Mouse (Mus musculus) gastrocnemius, postnatal 14 days (tissue): ENCODE measurements around the gene 1700025C18Rik. TPM values are rescaled to one million over a fixed set of nuclear protein-coding genes. Genes with fewer than 3 reads are reported as not detected.
A peak's percentile ranks its signal among the peaks of the same experiment; 100 is the strongest.

Experiments used
- DNase-seq: peaks from one replicate; pipeline ENCODE4 v3.0.0; 2021; ENCODE audit warnings: mixed read lengths
- intact Hi-C: fragments of 180-260 bp; cut with DNase I; formaldehyde crosslinking; loops from one replicate; pipeline ENCODE4 v1.15.1; 2025; ENCODE audit warnings: low total_unique reads
- long read RNA-seq, 2 experiments: library from polyadenylated mRNA; stranded (forward); transcript quantifications; one replicate each; pipeline ENCODE4 v2.0.0; 2021
- total RNA-seq, 2 experiments: library from RNA; stranded (reverse); gene quantifications; 2 replicates each; pipeline ENCODE4 v1.2.3; 2021

1700025C18Rik gene
- not detected for total RNA-seq
- long read RNA-seq, experiment 1, result 0 reads
- long read RNA-seq, experiment 2, result 0 reads

- intact Hi-C loops, result no loop called here
- DNase-seq, result no peak
Observed at GRCm38 (mm10) chr2:165090650-165091049, at the start of gene 1700025C18Rik. 1700025C18Rik (minus strand) TSS chr2:165090750.

- intact Hi-C loops, result no loop called here
- no peak for DNase-seq
Observed at GRCm38 (mm10) chr2:165136049-165136448, 45.5 kb upstream of the 1700025C18Rik start.

- no peak for DNase-seq
- intact Hi-C loops, result no loop called here
Observed at GRCm38 (mm10) chr2:165133566-165133965, 43.0 kb upstream of the 1700025C18Rik start.

GRCm38 (mm10) chr2:165131428-165131827 lies 40.9 kb upstream of the 1700025C18Rik start:
- DNase-seq, result no peak
- intact Hi-C loops, result no loop called here

- no peak for DNase-seq
- intact Hi-C loops, result no loop called here
Observed at GRCm38 (mm10) chr2:165129189-165129588, 38.6 kb upstream of the 1700025C18Rik start.

DNA sequence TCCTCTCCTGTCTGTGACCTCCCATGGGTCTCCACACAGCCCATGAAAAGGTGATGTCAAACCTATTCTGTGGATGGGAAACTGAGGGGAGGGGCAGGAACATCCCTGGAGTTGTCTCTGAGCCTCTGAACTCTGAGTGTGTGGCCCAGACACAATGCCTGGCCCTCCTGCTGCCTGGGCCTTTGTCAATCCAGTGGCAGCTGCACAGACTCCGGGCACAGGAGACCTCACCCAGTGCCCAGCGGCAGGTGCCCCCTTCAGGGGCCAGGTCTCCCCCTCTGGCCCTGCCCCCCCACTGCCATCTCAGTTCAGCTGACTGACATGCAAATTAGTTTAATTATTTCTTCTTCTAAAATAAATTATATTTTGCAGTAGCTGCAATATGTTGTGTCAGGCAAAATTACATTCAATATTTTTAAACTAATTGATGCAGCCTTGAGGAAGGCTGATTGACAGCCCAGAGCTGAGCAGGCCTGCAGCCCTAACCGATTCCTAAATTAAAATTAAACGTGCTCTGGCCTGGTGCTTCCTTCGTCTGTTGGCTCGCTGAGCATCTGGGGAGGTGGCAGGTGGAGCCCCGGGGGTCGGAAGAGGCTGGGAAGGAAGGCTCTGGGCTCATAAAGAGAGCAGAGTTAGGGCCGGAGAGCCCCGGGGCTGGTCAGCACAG lies 36.5 kb upstream of the 1700025C18Rik start:
- DNase-seq, result no peak
- intact Hi-C loops, result no loop called here

- intact Hi-C loops, result no loop called here
- no peak for DNase-seq
Observed at GRCm38 (mm10) chr2:165121206-165121840, 30.8 kb upstream of the 1700025C18Rik start.

DNA sequence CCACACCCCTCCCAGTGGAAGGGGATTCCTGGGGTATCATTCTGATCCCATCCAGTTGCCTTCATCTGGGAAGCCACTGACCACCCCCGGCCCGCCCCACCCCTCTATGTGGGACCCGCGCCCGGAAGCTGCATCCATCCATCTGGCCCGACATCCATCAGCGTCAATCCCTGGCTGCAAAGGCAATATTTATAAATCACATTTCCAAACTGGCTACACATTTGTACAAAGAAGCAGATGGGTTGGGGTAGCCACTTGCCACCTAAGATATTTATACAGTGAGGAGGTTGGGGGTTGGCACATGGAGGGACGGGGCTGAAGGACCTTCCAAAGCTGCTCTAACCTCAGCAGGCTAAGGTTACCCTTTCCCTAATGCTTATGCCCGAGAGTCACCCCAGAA lies 30.2 kb upstream of the 1700025C18Rik start:
- intact Hi-C loops, result no loop called here
- DNase-seq, result no peak

DNA sequence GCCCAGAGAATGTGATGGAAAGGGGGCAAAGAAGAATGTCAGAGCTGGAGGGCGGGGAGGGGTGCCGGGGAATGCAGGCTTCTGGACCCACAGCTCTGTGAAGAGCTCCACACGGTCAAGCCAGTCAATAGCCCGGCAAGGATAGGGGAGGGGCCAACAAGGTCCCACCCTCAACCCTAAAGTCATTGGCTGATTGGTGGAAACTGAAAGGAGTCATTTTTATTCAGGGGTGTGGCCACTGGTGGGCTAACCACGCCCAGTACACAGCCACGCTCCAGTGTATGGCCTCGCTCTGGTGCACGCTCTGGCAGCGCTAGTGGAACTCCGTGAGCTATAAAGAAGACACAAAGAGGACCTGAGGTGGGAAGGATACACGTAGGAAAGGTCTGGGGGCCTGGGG lies 23.2 kb upstream of the 1700025C18Rik start:
- DNase-seq, result no peak
- intact Hi-C loops, result no loop called here

DNA sequence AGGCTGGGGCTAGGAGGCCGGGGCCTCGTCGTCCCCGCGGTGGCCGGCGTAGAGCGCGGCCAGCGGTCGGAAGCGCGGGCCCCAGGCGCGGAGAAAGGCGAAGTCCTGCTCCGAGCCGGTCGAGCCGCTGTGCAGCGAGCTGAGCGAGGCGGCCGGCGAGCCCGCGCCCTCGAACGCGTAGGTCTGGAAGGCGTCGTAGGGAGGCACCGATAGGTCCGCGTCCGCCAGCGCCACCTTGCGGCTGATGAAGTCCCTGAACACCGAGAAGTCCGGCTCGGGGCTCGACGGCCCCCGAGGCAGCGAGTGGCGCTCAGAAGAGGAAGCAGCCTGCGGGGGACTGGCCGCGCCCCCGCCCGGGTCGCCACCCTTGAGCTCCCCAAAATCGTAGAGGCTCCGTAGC lies 21.6 kb upstream of the 1700025C18Rik start:
- DNase-seq, result peak; percentile 89
- intact Hi-C loops, result no loop called here

GRCm38 (mm10) chr2:165106585-165106984 lies 16.0 kb upstream of the 1700025C18Rik start:
- intact Hi-C loops, result no loop called here
- DNase-seq, result no peak

- intact Hi-C loops, result no loop called here
Observed at GRCm38 (mm10) chr2:165105513-165106079, 15.0 kb upstream of the 1700025C18Rik start.

GRCm38 (mm10) chr2:165102920-165103319 lies 12.4 kb upstream of the 1700025C18Rik start:
- DNase-seq, result no peak
- intact Hi-C loops, result no loop called here

More at GRCm38 (mm10) chr2:165105513-165106079, 15.0 kb upstream of the 1700025C18Rik start:
- DNase-seq, result no peak

- no peak for DNase-seq
- intact Hi-C loops, result no loop called here
Observed at GRCm38 (mm10) chr2:165100749-165101148, 10.2 kb upstream of the 1700025C18Rik start.

DNA sequence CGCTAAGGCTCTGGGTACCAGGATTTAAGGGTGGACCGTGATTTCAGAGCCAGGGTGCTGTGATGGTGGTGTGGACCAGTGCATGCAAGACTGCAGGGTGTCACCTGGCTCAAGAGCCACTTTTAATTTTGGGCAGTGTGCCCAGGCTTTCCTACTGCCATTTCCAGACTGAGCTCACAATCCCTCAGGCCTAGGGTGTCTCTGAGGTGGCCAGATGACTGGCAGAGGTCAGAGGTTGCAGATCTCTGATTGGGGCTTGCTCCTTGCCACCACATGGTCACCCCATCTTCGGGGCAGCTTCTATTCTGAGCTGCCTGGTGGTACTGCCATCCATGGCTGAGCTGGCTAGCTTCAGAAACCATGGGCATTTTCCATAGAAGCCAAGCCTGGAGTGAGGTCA lies 8.3 kb upstream of the 1700025C18Rik start:
- no peak for DNase-seq
- intact Hi-C loops, result no loop called here

- intact Hi-C loops, result no loop called here
- DNase-seq, result no peak
Observed at GRCm38 (mm10) chr2:165096367-165096766, 5.8 kb upstream of the 1700025C18Rik start.

GRCm38 (mm10) chr2:165092393-165092792 lies 1.8 kb upstream of the 1700025C18Rik start:
- no peak for DNase-seq
- intact Hi-C loops, result no loop called here

- DNase-seq, result no peak
- intact Hi-C loops, result no loop called here
Observed at GRCm38 (mm10) chr2:165091433-165091965, 949 bp upstream of the 1700025C18Rik start.

DNA sequence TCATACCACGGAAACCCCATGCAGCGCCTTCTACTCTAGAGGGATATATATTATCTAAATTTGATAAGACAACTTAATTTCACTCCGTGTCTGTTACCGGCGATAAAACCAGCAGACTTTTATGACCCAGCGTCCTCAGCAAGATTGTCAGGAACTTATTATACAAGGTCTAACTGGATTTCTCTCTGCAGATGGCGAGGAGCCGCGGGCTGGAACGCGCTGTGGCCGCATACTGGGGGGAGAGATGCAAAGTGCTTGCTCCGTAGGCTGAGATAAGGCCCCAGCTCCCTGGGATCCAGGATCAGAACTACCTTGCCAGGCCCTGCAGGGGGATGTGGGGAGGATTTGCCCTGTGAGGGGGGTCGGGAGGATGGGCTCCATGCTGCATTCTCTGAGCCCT lies 1.1 kb downstream of the 1700025C18Rik start:
- no peak for DNase-seq
- intact Hi-C loops, result no loop called here

- intact Hi-C loops, result no loop called here
- DNase-seq, result no peak
Observed at GRCm38 (mm10) chr2:165086634-165087033, 3.9 kb downstream of the 1700025C18Rik start.

GRCm38 (mm10) chr2:165081257-165081656 lies 9.3 kb downstream of the 1700025C18Rik start:
- intact Hi-C loops, result no loop called here

More at GRCm38 (mm10) chr2:165081257-165081656, 9.3 kb downstream of the 1700025C18Rik start:
- DNase-seq, result no peak
